Mouse (Mus musculus) midbrain, embryonic 11.5 days (tissue): Measurements from ENCODE around the gene Gabpb1. TPM values are rescaled to one million over a fixed set of nuclear protein-coding genes. Genes with fewer than 3 reads are reported as not detected.

Experiments
- ATAC-seq: fragments of 200-750 bp; cut with Nextera tagmentation; 2 replicates; pipeline ENCODE4 v1.8.0; 2017; ENCODE audit warnings: moderate TSS enrichment, moderate library complexity; ENCODE audit not compliant: low FRiP score
- DNase-seq: peaks from one replicate; pipeline ENCODE4 v3.0.0; 2015; ENCODE audit warnings: low spot score; ENCODE audit errors: missing footprints
- H3K27ac ChIP-seq: fragments of 300-500 bp; sonication (generic); 2 replicates; pipeline ENCODE4 v1.5.1; 2014; ENCODE audit warnings: low read depth, low read length
- H3K27me3 ChIP-seq: fragments of 300-500 bp; sonication (generic); 2 replicates; pipeline ENCODE4 v1.6.1; 2014; ENCODE audit warnings: mild to moderate bottlenecking, low read length, moderate library complexity, mixed read lengths; ENCODE audit not compliant: control insufficient read depth, insufficient read depth
- H3K36me3 ChIP-seq: fragments of 300-500 bp; sonication (generic); 2 replicates; pipeline ENCODE4 v1.6.1; 2014; ENCODE audit warnings: mild to moderate bottlenecking, low read length, moderate library complexity, mixed read lengths; ENCODE audit not compliant: control insufficient read depth, insufficient read depth
- H3K4me1 ChIP-seq: fragments of 300-500 bp; sonication (generic); 2 replicates; pipeline ENCODE4 v1.6.1; 2014; ENCODE audit warnings: low read length; ENCODE audit not compliant: control insufficient read depth, insufficient read depth
- H3K4me2 ChIP-seq: fragments of 300-500 bp; sonication (generic); 2 replicates; pipeline ENCODE4 v1.6.1; 2014; ENCODE audit warnings: mild to moderate bottlenecking, moderate library complexity
- H3K4me3 ChIP-seq: fragments of 300-500 bp; sonication (generic); 2 replicates; pipeline ENCODE4 v1.5.1; 2014; ENCODE audit warnings: low read depth, low read length
- H3K9ac ChIP-seq: fragments of 300-500 bp; sonication (generic); 2 replicates; pipeline ENCODE4 v1.6.1; 2014; ENCODE audit warnings: low read length
- H3K9me3 ChIP-seq: fragments of 300-500 bp; sonication (generic); 2 replicates; pipeline ENCODE4 v1.6.1; 2016; ENCODE audit warnings: low read length; ENCODE audit not compliant: control insufficient read depth
- WGBS: fragments of 180-500 bp; shearing (Covaris S2); extraction: QIAGEN DNeasy Blood & Tissue Kit; methylation state at CpG from one replicate; pipeline ENCODE4 v1.1.7; 2014; 5-methylcytosine and 5-hydroxymethylcytosine counted together
- polyA plus RNA-seq: library from polyadenylated mRNA; unstranded; fragments of >200 nt; fragmentation: Nextera tagmentation; extraction: Ambion mirVana; gene quantifications from 2 replicates; pipeline ENCODE4 v1.2.1, GENCODE M21; 2014

Gabpb1 gene
- polyA plus RNA-seq, 1 experiment from 2014 or later: 88.4 TPM

DNA sequence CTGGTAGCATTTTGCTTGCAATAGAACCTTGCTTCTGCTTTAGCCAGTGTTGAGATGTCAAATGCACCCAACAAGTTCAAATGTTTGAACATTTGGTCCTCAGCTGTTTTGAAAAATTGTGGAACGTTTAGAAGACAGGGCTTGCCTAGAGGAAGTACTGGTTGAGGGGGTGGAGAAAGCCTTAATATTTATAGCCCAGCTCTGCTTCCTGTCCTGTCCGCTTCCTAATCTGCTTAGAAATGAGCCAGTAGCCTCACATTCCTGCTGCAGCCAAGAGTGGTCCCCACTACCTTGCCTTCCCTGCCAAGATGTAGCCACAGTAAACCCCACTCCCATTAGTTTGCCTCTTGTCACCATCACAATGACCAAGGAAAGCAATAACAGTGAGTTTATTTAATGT, 6.2 kb upstream of the Gabpb1 start:
- H3K4me2 ChIP-seq: no peak overlapping the region
- no peaks in the 10 kb centered on the region for H3K27me3 ChIP-seq
- no peaks in the 10 kb centered on the region; the same call in 1 of the 2 replicates for H3K9me3 ChIP-seq
- H3K36me3 ChIP-seq: 0 out of 2 replicates have a peak, but pooled peaks cover 5% of the 10 kb centered on the region
- no peak overlapping the region for H3K27ac ChIP-seq
- H3K4me1 ChIP-seq: no peaks in the 10 kb centered on the region
- H3K9ac ChIP-seq: no peak overlapping the region
- DNase-seq (no peak), ATAC-seq (no peak)
- 94% methylated on average over 2 of the region's 2 CpGs for WGBS
- no peak overlapping the region for H3K4me3 ChIP-seq

DNA sequence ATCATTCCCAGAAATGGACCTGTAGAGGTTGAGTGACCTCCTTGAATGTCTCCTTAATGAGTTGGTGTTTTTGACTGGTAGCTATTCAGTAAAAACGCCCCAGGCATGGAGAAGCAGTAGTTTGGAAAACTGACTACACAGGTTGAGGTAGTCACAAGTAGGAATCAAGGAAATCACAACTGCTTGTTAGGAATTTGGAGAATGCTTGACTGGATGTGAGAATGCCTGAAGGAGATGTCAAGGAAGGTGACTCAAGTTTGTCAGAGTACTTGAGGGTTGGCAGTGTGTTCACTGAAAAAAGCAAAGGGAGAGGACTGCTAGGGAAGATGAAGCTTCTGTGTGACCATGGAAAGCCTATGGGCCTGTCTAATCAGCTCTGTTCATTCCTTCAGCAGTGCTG, 1.2 kb upstream of the Gabpb1 start:
- 0 out of 2 replicates have a peak, but pooled peaks cover 5% of the 10 kb centered on the region for H3K36me3 ChIP-seq
- H3K27me3 ChIP-seq: no peaks in the 10 kb centered on the region
- H3K4me3 ChIP-seq: no peak overlapping the region
- ATAC-seq: no peak
- no peak overlapping the region for H3K4me2 ChIP-seq
- peaks cover 10% of the 10 kb centered on the region for H3K4me1 ChIP-seq
- no peak for DNase-seq
- no peak overlapping the region for H3K27ac ChIP-seq
- H3K9ac ChIP-seq: no peak overlapping the region
- H3K9me3 ChIP-seq: no peaks in the 10 kb centered on the region; the same call in 1 of the 2 replicates
- 92% methylated on average over 1 of the region's 1 CpGs for WGBS

DNA sequence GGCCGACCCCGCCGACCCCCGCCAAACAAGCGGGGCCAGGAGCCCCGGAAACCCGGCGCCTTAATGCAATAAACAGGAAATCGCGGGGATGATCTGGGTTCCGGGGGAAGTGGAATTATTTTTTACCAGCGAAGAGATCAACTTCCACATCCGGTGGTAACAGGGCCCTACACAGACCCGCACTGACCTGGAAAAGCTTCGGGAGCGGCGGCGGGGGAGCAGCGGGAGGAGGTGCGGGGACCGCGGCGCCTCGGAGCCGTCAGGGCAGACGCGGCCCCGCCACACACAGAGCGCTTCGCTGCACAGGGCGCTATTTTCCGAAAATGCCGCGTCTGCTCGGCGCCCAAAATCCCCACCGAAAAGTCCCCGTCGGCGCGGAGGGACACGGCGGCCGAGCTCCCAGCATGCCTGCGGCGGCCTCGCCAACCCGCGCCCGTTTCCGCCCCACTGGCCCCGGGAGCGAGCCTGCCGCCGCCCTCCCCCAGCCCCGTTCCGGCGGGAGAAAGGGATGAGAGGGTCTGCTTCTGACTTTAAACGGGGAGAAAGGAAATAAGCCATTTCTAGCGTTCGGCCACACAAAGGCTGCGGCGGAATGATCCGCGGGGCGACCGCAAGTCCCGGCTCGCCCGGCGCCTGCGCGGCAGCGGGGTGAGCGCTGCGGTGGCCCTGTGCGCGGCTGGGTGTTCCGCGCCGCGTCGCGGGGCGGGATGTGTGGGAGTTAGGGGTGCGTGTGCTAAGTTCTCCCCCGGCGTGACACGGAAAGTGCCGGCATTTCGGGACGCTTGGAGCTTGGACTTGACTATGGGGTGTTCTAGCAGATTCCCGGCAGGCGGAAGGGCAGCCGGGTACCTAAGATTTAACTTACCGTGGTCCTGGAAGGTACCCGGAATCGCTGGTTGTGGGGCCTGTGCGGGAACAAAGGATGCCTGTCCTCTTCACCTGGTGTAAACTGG, 692 bp downstream of the Gabpb1 start:
- Histone ChIP-seq H3K27me3 (no peaks in the 10 kb centered on the region), H3K9ac (peak overlapping the region; percentile 99), H3K4me3 (peak overlapping the region; percentile 96), H3K4me2 (peak overlapping the region; percentile 65), H3K36me3 (0 out of 2 replicates have a peak, but pooled peaks cover 2% of the 10 kb centered on the region), H3K4me1 (peaks cover 13% of the 10 kb centered on the region), H3K27ac (peak overlapping the region; percentile 100), H3K9me3 (no peaks in the 10 kb centered on the region; the same call in 1 of the 2 replicates)
- DNase-seq (peak; percentile 99), ATAC-seq (peak; percentile 92)
- WGBS: under 1% methylated on average over 99 of the region's 99 CpGs

DNA sequence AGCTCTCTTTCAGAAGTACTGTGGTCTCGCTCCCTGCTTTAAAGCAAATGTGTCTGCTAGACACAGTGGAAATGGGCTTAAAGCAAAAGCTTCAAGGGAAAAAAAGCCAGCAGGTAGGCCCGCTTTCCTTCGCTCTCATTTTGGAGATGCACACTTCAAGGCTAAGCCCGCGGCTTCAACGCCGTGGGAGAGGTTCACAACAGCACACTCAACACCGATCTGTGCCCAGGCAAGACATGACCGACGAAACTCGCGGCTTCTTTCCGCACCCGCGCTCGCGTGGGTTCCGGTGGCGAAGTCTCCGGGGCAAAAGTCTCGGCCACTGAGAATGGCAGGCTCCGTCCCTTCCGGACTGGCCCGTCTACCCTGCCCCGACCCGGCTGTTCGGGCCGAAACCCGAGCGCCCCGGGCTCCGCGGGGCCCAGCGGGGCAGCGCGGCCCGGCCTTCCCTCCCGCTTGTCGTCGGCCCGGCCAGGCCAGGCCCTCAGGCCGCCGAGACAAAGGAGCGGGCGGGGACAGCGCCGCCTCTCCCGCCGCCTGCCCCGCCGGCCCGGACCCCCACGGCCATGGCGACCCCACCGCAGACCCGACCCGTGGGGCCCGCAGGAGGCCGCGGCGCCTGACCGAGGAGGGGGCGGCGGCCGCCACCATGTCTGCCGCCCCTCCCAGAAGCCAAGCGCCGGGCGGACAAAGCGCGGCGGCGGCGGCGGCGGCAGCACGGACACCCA, 1.5 kb downstream of the Gabpb1 start:
- ATAC-seq (peak; percentile 82), DNase-seq (peak; percentile 98)
- Histone ChIP-seq H3K9me3 (no peaks in the 10 kb centered on the region), H3K4me3 (peak overlapping the region; percentile 96), H3K27me3 (no peaks in the 10 kb centered on the region), H3K4me2 (peak overlapping the region; percentile 65), H3K4me1 (peaks cover 13% of the 10 kb centered on the region), H3K27ac (peak overlapping the region; percentile 100), H3K36me3 (no peaks in the 10 kb centered on the region), H3K9ac (peak overlapping the region; percentile 99)
- WGBS: under 1% methylated on average over 69 of the region's 77 CpGs

DNA sequence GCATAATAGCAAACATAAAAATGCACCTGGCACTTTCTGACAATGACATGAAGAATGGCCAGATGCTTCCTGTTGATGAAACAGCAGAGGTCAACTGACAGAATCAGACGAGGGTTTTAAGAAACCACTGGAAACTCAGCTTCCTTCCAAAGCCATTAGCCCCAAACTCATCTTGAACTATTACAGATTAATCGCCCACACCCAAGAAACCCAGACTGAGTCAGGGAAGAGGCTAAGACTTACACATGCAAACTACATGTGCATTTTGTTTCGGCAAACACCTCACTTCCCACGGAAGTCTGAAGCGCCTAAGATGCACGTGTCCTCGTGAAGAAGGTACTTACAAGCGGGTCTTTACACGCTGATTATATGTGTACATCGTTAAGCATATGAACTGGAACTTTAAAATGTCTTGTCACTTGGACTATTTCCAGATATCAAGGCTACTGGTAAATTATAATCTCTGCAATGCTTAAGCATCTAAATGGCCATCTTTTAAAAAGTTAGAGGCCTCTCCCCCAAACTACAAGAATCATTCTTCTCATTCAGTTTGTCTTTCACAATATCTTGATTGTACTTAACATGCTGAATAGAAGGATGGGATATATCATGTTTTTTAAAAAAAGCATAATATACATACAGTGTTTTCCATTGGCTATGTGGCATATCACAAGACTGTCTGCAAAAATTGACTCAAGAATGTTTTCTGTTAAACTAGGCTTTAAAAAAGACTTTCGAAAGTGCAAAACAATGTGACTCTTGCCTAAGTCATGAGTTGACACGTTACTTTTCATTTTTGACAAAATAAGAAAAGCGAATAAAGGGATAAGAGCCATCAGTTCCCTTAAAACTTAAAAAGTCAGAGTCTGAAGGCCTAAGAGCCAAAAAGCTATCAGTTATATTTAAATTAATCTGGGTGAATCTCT, 2.6 kb downstream of the Gabpb1 start:
- Histone ChIP-seq H3K27ac (no peak overlapping the region), H3K27me3 (no peaks in the 10 kb centered on the region), H3K4me3 (peak overlapping the region; percentile 96), H3K9me3 (no peaks in the 10 kb centered on the region), H3K4me1 (peaks cover 13% of the 10 kb centered on the region), H3K9ac (peak overlapping the region; percentile 99), H3K4me2 (peak overlapping the region; percentile 65), H3K36me3 (no peaks in the 10 kb centered on the region)
- DNase-seq (no peak), ATAC-seq (no peak)
- 77% methylated on average over 13 of the region's 13 CpGs for WGBS

DNA sequence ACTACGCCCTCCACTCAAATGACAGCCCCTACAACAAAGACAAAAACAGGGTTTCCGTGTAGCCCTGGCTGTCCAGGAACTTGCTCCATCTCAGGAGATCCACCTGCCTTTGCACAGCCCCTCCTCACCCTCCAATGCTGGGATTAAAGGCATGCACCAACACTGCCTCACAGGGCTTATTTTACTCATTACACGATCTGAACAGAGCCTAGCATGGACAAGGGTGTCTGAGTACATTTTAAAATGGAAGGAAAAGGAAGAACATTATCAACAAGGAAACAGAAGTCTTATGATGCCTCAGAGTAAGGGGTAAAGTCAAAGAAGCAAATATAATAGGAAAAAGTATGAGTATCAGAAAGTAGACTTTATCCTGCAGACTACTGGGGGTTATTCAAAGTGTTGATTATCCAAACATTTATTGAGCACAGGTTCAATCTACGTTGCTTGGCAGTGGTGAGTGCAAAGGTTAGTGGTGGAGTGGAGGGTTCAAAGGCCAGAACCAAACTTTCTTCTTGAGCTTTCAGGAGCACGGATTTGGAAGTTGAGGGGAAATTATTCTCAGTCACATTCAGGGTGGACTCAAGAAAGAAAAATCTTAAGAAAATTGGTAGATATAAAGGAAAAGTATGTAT, 7.4 kb downstream of the Gabpb1 start:
- ATAC-seq: no peak
- Histone ChIP-seq H3K9ac (no peak overlapping the region), H3K36me3 (no peaks in the 10 kb centered on the region), H3K9me3 (no peaks in the 10 kb centered on the region), H3K4me2 (no peak overlapping the region), H3K27ac (no peak overlapping the region), H3K4me1 (peaks cover 11% of the 10 kb centered on the region), H3K27me3 (no peaks in the 10 kb centered on the region), H3K4me3 (no peak overlapping the region)
- WGBS: 94% methylated on average over 5 of the region's 5 CpGs
- DNase-seq: no peak

DNA sequence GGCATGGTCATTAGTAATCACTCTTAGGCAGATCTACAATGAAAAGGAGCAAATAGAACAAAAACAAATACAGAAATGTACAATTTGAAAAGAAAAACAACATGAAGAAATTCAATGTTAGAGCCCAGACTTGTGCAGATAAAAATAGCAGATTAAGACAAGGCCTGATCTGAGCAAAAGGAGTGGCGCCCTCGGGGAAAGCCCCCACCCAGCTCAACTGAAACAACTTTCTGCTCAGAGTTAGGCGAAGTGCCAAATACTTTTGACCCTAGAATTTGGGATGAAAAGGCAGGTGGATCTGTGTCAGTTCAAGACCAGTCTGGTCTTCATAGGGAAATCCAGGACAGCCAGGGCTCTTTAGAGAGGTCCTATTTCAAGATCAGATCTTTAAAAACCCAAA, 10.2 kb downstream of the Gabpb1 start:
- H3K4me2 ChIP-seq: no peak overlapping the region
- 90% methylated on average over 3 of the region's 3 CpGs for WGBS
- H3K36me3 ChIP-seq: no peaks in the 10 kb centered on the region
- ATAC-seq: no peak
- no peaks in the 10 kb centered on the region for H3K4me1 ChIP-seq
- H3K9me3 ChIP-seq: no peaks in the 10 kb centered on the region
- no peak overlapping the region for H3K9ac ChIP-seq
- DNase-seq: no peak
- H3K4me3 ChIP-seq: no peak overlapping the region
- no peak overlapping the region for H3K27ac ChIP-seq
- H3K27me3 ChIP-seq: no peaks in the 10 kb centered on the region

DNA sequence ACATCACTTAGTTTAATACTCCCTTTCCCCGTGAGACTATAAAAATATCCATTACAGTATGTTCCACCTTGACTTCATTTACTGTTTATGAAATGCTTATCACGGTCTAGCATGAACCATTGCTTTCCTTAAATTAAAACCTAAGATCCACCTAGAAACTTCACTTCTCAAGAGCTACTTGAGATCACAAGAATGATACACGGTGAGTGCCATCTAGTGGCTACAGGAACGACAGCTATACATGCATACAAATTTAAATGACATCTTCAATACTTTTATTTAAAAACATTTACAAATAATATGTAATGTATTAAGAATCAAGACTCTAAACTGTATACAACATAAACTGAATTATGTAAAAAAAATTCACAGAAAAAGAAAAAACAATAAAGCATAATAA, 12.7 kb downstream of the Gabpb1 start:
- no peak for ATAC-seq
- peak; percentile 77 for DNase-seq
- no peaks in the 10 kb centered on the region for H3K9me3 ChIP-seq

More for the DNA sequence above, 12.7 kb downstream of the Gabpb1 start:
- WGBS: 62% methylated on average over 4 of the region's 4 CpGs
- H3K27ac ChIP-seq: no peak overlapping the region
- H3K36me3 ChIP-seq: no peaks in the 10 kb centered on the region
- H3K4me2 ChIP-seq: no peak overlapping the region
- H3K4me3 ChIP-seq: no peak overlapping the region
- H3K4me1 ChIP-seq: no peaks in the 10 kb centered on the region
- no peak overlapping the region for H3K9ac ChIP-seq
- no peaks in the 10 kb centered on the region for H3K27me3 ChIP-seq
